8 mouse cellular contexts compared by ENCODE assay signal in genomic region chr16:17200121-17200952, GRCm38 (mm10). TPM values are rescaled to one million over a fixed set of nuclear protein-coding genes. Genes with fewer than 3 reads are reported as not detected.
A peak's percentile ranks its signal among the peaks of the same experiment; 100 is the strongest.
DNase-seq lines count a peak whose midpoint lies in the region; ATAC-seq and TF ChIP-seq lines count a peak whose summit lies in the region.

No protein-coding gene starts in this region.

- H3K4me3 ChIP-seq in left cerebral cortex, adult 2 months = peak overlapping the region; percentile 94
- H3K4me3 ChIP-seq in forebrain, embryonic 15.5 days = peak overlapping the region; percentile 91
- peak overlapping the region; percentile 84 for H3K4me3 ChIP-seq in liver, embryonic 13.5 days (replicated peaks)
- peak overlapping the region; percentile 91 for H3K4me3 ChIP-seq in stomach, postnatal 0 days (ENCODE audit: low read depth, low read length)

- ATAC-seq in forebrain, embryonic 15.5 days (replicated peaks) = 0 out of 2 replicates have a peak, but pooled peaks have one; percentile 9
- peak; percentile 33; the same call in 1 of the 2 replicates for ATAC-seq in liver, embryonic 13.5 days (ENCODE audit: low read depth)
- no peak for ATAC-seq in stomach, postnatal 0 days (ENCODE audit: low FRiP score, low TSS enrichment)

- H3K36me3 ChIP-seq in forebrain, embryonic 15.5 days = no peaks in the 10 kb centered on the region
- peaks cover 9% of the 10 kb centered on the region for H3K36me3 ChIP-seq in liver, embryonic 13.5 days
- H3K36me3 ChIP-seq in stomach, postnatal 0 days (ENCODE audit: control insufficient read depth, insufficient read depth, low read length) = no peaks in the 10 kb centered on the region

- H3K9me3 ChIP-seq in forebrain, embryonic 15.5 days = no peaks in the 10 kb centered on the region
- H3K9me3 ChIP-seq in liver, embryonic 13.5 days (replicated peaks) = no peaks in the 10 kb centered on the region
- no peaks in the 10 kb centered on the region for H3K9me3 ChIP-seq in stomach, postnatal 0 days (ENCODE audit: control insufficient read depth, low read length)

- intact Hi-C loops in left cerebral cortex, adult 2 months (cut with DNase I) = loop anchor here (2.0 kb wide), 1 partner anchor 54 kb away; the partner anchor contains the start of gene Ccdc116
- intact Hi-C loops in left cerebral cortex, postnatal 10 days (cut with DNase I) = no loop called here
- intact Hi-C loops in gastrocnemius, postnatal 14 days (cut with DNase I; ENCODE audit: low total_unique reads) = no loop called here

- peaks cover 20% of the 10 kb centered on the region for H3K4me1 ChIP-seq in forebrain, embryonic 15.5 days
- H3K4me1 ChIP-seq in liver, embryonic 13.5 days (replicated peaks) = peaks cover 41% of the 10 kb centered on the region
- H3K4me1 ChIP-seq in stomach, postnatal 0 days (replicated peaks; ENCODE audit: control insufficient read depth, insufficient read depth) = 0 out of 2 replicates have a peak, but pooled peaks cover 4% of the 10 kb centered on the region

- TF ChIP-seq EP300 in stomach, postnatal 0 days (optimal IDR thresholded peaks at IDR 0.05) = no peak

- peak overlapping the region; percentile 99 for H3K9ac ChIP-seq in forebrain, embryonic 15.5 days (replicated peaks)
- H3K9ac ChIP-seq in liver, embryonic 13.5 days = peak overlapping the region; percentile 96
- peak overlapping the region; percentile 99 for H3K9ac ChIP-seq in stomach, postnatal 0 days (ENCODE audit: low read length)

- 7% methylated on average over 24 of the region's 24 CpGs for WGBS in forebrain, embryonic 15.5 days
- under 1% methylated on average over 24 of the region's 24 CpGs for WGBS in liver, embryonic 13.5 days (ENCODE audit: insufficient replicate concordance)
- WGBS in stomach, postnatal 0 days = 3% methylated on average over 24 of the region's 24 CpGs

- H3K27me3 ChIP-seq in forebrain, embryonic 15.5 days = no peaks in the 10 kb centered on the region
- H3K27me3 ChIP-seq in liver, embryonic 13.5 days = no peaks in the 10 kb centered on the region
- H3K27me3 ChIP-seq in stomach, postnatal 0 days (ENCODE audit: control insufficient read depth, insufficient read depth, low read length) = no peaks in the 10 kb centered on the region

- peak overlapping the region; percentile 57 for H3K4me2 ChIP-seq in forebrain, embryonic 15.5 days (replicated peaks)
- H3K4me2 ChIP-seq in liver, embryonic 13.5 days = peak overlapping the region; percentile 89
- H3K4me2 ChIP-seq in stomach, postnatal 0 days (replicated peaks; ENCODE audit: low read depth) = peak overlapping the region; percentile 68

- no peak for DNase-seq in left cerebral cortex, adult 2 months (ENCODE audit: extremely low spot score in 1 of 2, low spot score in 2 of 2)
- DNase-seq in left cerebral cortex, postnatal 10 days (ENCODE audit: extremely low spot score in 1 of 2, low spot score in 2 of 2) = no peak
- peak; percentile 36 for DNase-seq in R1 (ENCODE audit: low read depth, low spot score)
- no peak for DNase-seq in liver, embryonic 13.5 days
- DNase-seq in stomach, postnatal 0 days (ENCODE audit: low spot score) = no peak
- no peak for DNase-seq in gastrocnemius, postnatal 14 days
- no peak for DNase-seq in gastrocnemius, postnatal 10 days

- no peak for TF ChIP-seq CTCF in left cerebral cortex, adult 2 months (IDR thresholded peaks at IDR 0.05)
- no peak for TF ChIP-seq CTCF in stomach, postnatal 0 days (IDR thresholded peaks at IDR 0.05; ENCODE audit: low read depth)

- peak overlapping the region; percentile 91 for H3K27ac ChIP-seq in left cerebral cortex, adult 2 months
- peak overlapping the region; percentile 73 for H3K27ac ChIP-seq in forebrain, embryonic 15.5 days (replicated peaks)
- H3K27ac ChIP-seq in liver, embryonic 13.5 days = peak overlapping the region; percentile 83
- H3K27ac ChIP-seq in stomach, postnatal 0 days (replicated peaks) = peak overlapping the region; percentile 84

RNA-seq across cellular contexts. Expression of gene Ube2l3, which starts 2.1 kb away (rescaled TPM):
- 100 to 1,000 TPM; 140 to 146 TPM for total RNA-seq in left cerebral cortex, adult 2 months (2021)
- total RNA-seq in left cerebral cortex, postnatal 10 days (2021) = 100 to 1,000 TPM; 149 to 151 TPM
- polyA plus RNA-seq in forebrain, embryonic 15.5 days (2015; fragmentation: Nextera tagmentation; extraction: Ambion mirVana) = 307 and 318 TPM in 2 replicates
- 247 and 282 TPM in 2 replicates for polyA plus RNA-seq in liver, embryonic 13.5 days (2015; fragmentation: Nextera tagmentation; extraction: Ambion mirVana)
- 276 and 278 TPM in 2 replicates for polyA plus RNA-seq in stomach, postnatal 0 days (2015; fragmentation: Nextera tagmentation; extraction: Ambion mirVana)
- total RNA-seq in gastrocnemius, postnatal 14 days (2021) = 100 to 1,000 TPM; 144 TPM
- 100 to 1,000 TPM; 163 to 166 TPM for total RNA-seq in gastrocnemius, postnatal 10 days (2021)

RNA-seq across cellular contexts. Expression of gene Rimbp3, which starts 8.1 kb away (rescaled TPM):
- 1 to 10 TPM; 1.8 to 2.0 TPM for total RNA-seq in left cerebral cortex, adult 2 months (2021)
- 1 to 10 TPM; 1.7 to 1.9 TPM for total RNA-seq in left cerebral cortex, postnatal 10 days (2021)
- polyA plus RNA-seq in forebrain, embryonic 15.5 days (2015; fragmentation: Nextera tagmentation; extraction: Ambion mirVana) = 1.7 TPM in 2 replicates
- 0.12 and 0.14 TPM in 2 replicates for polyA plus RNA-seq in liver, embryonic 13.5 days (2015; fragmentation: Nextera tagmentation; extraction: Ambion mirVana)
- 0.18 TPM in 2 replicates for polyA plus RNA-seq in stomach, postnatal 0 days (2015; fragmentation: Nextera tagmentation; extraction: Ambion mirVana)
- under 1 TPM in 1 of 2 experiments, not detected in 1; 0.10 TPM for total RNA-seq in gastrocnemius, postnatal 14 days (2021)
- under 1 TPM; 0.11 to 0.19 TPM for total RNA-seq in gastrocnemius, postnatal 10 days (2021)

RNA-seq across cellular contexts. Expression of gene Hic2, which starts 33.0 kb away (rescaled TPM):
- total RNA-seq in left cerebral cortex, adult 2 months (2021) = 1 to 10 TPM; 5.3 to 6.0 TPM
- 1 to 10 TPM; 6.6 TPM for total RNA-seq in left cerebral cortex, postnatal 10 days (2021)
- polyA plus RNA-seq in forebrain, embryonic 15.5 days (2015; fragmentation: Nextera tagmentation; extraction: Ambion mirVana) = 8.6 and 8.8 TPM in 2 replicates
- 2.9 and 3.2 TPM in 2 replicates for polyA plus RNA-seq in liver, embryonic 13.5 days (2015; fragmentation: Nextera tagmentation; extraction: Ambion mirVana)
- polyA plus RNA-seq in stomach, postnatal 0 days (2015; fragmentation: Nextera tagmentation; extraction: Ambion mirVana) = 2.1 and 2.4 TPM in 2 replicates
- total RNA-seq in gastrocnemius, postnatal 14 days (2021) = 1 to 10 TPM; 1.1 to 1.2 TPM
- 1 to 10 TPM; 1.7 to 2.1 TPM for total RNA-seq in gastrocnemius, postnatal 10 days (2021)

RNA-seq across cellular contexts. Expression of gene Ccdc116, which starts 53.3 kb away (rescaled TPM):
- 1 to 10 TPM; 1.3 to 2.1 TPM for total RNA-seq in left cerebral cortex, adult 2 months (2021)
- total RNA-seq in left cerebral cortex, postnatal 10 days (2021) = 1 to 10 TPM; 7.7 to 8.7 TPM
- polyA plus RNA-seq in forebrain, embryonic 15.5 days (2015; fragmentation: Nextera tagmentation; extraction: Ambion mirVana) = 1.3 TPM in 2 replicates
- 0.62 and 0.81 TPM in 2 replicates for polyA plus RNA-seq in liver, embryonic 13.5 days (2015; fragmentation: Nextera tagmentation; extraction: Ambion mirVana)
- polyA plus RNA-seq in stomach, postnatal 0 days (2015; fragmentation: Nextera tagmentation; extraction: Ambion mirVana) = 1.8 and 2.1 TPM in 2 replicates
- under 1 TPM in 1 of 2 experiments, not detected in 1; 0.13 TPM for total RNA-seq in gastrocnemius, postnatal 14 days (2021)
- total RNA-seq in gastrocnemius, postnatal 10 days (2021) = under 1 TPM; 0.29 to 0.54 TPM

RNA-seq across cellular contexts. Expression of gene Ydjc, which starts 55.9 kb away (rescaled TPM):
- total RNA-seq in left cerebral cortex, adult 2 months (2021) = 10 to 100 TPM; 24.0 to 25.4 TPM
- total RNA-seq in left cerebral cortex, postnatal 10 days (2021) = 10 to 100 TPM; 49.7 to 52.4 TPM
- polyA plus RNA-seq in forebrain, embryonic 15.5 days (2015; fragmentation: Nextera tagmentation; extraction: Ambion mirVana) = 23.1 and 26.3 TPM in 2 replicates
- polyA plus RNA-seq in liver, embryonic 13.5 days (2015; fragmentation: Nextera tagmentation; extraction: Ambion mirVana) = 15.7 and 15.8 TPM in 2 replicates
- 19.8 and 21.3 TPM in 2 replicates for polyA plus RNA-seq in stomach, postnatal 0 days (2015; fragmentation: Nextera tagmentation; extraction: Ambion mirVana)
- under 1 TPM; 0.40 to 0.53 TPM for total RNA-seq in gastrocnemius, postnatal 14 days (2021)
- total RNA-seq in gastrocnemius, postnatal 10 days (2021) = 1 to 10 TPM in 1 of 2 experiments, under 1 TPM in 1; 0.61 to 1.2 TPM
